In the genomic region with DNA sequence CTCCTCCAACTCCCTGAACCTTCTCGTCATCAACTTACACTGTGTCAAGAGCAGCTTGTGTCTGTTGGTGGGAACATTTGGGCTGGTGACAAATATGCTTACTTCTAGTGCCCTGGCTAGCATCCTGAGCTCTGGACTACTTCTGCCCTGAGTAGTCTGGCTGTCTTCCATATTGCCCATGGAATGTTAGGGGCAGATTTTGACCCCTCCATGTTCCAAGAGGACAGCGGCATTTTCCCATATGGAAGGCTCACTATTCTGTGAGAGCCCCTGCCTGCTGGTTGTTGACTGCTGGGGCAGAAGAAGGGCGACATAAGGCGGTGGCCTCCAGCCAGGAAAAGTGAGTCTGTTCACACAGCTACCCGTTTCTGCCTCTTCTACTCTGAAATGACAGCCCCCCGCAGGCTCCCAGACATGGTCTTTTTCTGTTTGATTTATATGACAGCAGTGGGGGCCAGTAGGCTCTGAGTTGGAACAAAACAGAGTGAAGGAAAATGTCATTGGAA, we compare ENCODE assay signal across 9 mouse cellular contexts. TPM values are rescaled to one million over a fixed set of nuclear protein-coding genes. Genes with fewer than 3 reads are reported as not detected.
DNase-seq lines count a peak whose midpoint lies in the region; ATAC-seq and TF ChIP-seq lines count a peak whose summit lies in the region.
"Had no signal": no experiment of that assay in that cellular context is flagged by ENCODE, and none has a peak within 500 bp of the region (broad histone marks: within the 10 kb centered on the region; RNA-seq: fewer than 3 reads in every experiment).

No protein-coding gene starts in this region.

- peak; percentile 94 for DNase-seq in heart, adult 11 months
- DNase-seq in heart, adult 8-10 months (ENCODE audit: low spot score): no peak
- DNase-seq in stomach, postnatal 0 days (ENCODE audit: low spot score): no peak
- DNase-seq in thymus, postnatal 0 days (ENCODE audit: low spot score): no peak
- no peak for DNase-seq in testis, postnatal 14 days (ENCODE audit: low spot score)

- TF ChIP-seq EP300 in stomach, postnatal 0 days (optimal IDR thresholded peaks at IDR 0.05): no peak

- H3K27ac ChIP-seq in stomach, embryonic 15.5 days: 0 out of 2 replicates have a peak overlapping the region, but pooled peaks have one; percentile 7
- no peak overlapping the region for H3K27ac ChIP-seq in stomach, postnatal 0 days (replicated peaks)
- peak overlapping the region; percentile 50 for H3K27ac ChIP-seq in hindbrain, embryonic 15.5 days (replicated peaks)
- 0 out of 2 replicates have a peak overlapping the region, but pooled peaks have one; percentile 14 for H3K27ac ChIP-seq in midbrain, embryonic 16.5 days (ENCODE audit: low read length)
- H3K27ac ChIP-seq: limb, embryonic 12.5 days had no signal

- ATAC-seq in stomach, embryonic 15.5 days (ENCODE audit: insufficient read depth, low FRiP score, low read depth): no peak
- ATAC-seq in stomach, postnatal 0 days (ENCODE audit: low FRiP score, low TSS enrichment): no peak
- peak; percentile 63 for ATAC-seq in hindbrain, embryonic 15.5 days (ENCODE audit: low FRiP score, low read depth)
- ATAC-seq in midbrain, embryonic 16.5 days: no peak

- TF ChIP-seq CTCF in stomach, postnatal 0 days (IDR thresholded peaks at IDR 0.05; ENCODE audit: low read depth): no peak

- H3K4me3 ChIP-seq in stomach, embryonic 15.5 days (replicated peaks): no peak overlapping the region
- H3K4me3 ChIP-seq in stomach, postnatal 0 days (ENCODE audit: low read depth, low read length): no peak overlapping the region
- H3K4me3 ChIP-seq in hindbrain, embryonic 15.5 days: no peak overlapping the region
- H3K4me3 ChIP-seq in midbrain, embryonic 16.5 days (ENCODE audit: low read depth, low read length): no peak overlapping the region
- H3K4me3 ChIP-seq: limb, embryonic 12.5 days had no signal

- H3K9me3 ChIP-seq in stomach, embryonic 15.5 days: no peaks in the 10 kb centered on the region
- no peaks in the 10 kb centered on the region for H3K9me3 ChIP-seq in stomach, postnatal 0 days (ENCODE audit: control insufficient read depth, low read length)
- no peaks in the 10 kb centered on the region for H3K9me3 ChIP-seq in hindbrain, embryonic 15.5 days
- no peaks in the 10 kb centered on the region for H3K9me3 ChIP-seq in midbrain, embryonic 16.5 days (replicated peaks; ENCODE audit: control insufficient read depth, low read length, poor library complexity, severe bottlenecking)
- H3K9me3 ChIP-seq: limb, embryonic 12.5 days had no signal

- H3K27me3 ChIP-seq in stomach, embryonic 15.5 days (replicated peaks): no peaks in the 10 kb centered on the region
- H3K27me3 ChIP-seq in stomach, postnatal 0 days (ENCODE audit: control insufficient read depth, insufficient read depth, low read length): no peaks in the 10 kb centered on the region
- no peaks in the 10 kb centered on the region for H3K27me3 ChIP-seq in hindbrain, embryonic 15.5 days
- no peaks in the 10 kb centered on the region for H3K27me3 ChIP-seq in midbrain, embryonic 16.5 days (ENCODE audit: control insufficient read depth, insufficient read depth, low read depth, low read length)
- H3K27me3 ChIP-seq: limb, embryonic 12.5 days had no signal

- no peak overlapping the region for H3K9ac ChIP-seq in stomach, embryonic 15.5 days
- H3K9ac ChIP-seq in stomach, postnatal 0 days (ENCODE audit: low read length): no peak overlapping the region
- no peak overlapping the region for H3K9ac ChIP-seq in hindbrain, embryonic 15.5 days
- no peak overlapping the region for H3K9ac ChIP-seq in midbrain, embryonic 16.5 days (ENCODE audit: low read depth, low read length)
- H3K9ac ChIP-seq: limb, embryonic 12.5 days had no signal

- no peak overlapping the region for H3K4me2 ChIP-seq in stomach, embryonic 15.5 days
- no peak overlapping the region for H3K4me2 ChIP-seq in stomach, postnatal 0 days (replicated peaks; ENCODE audit: low read depth)
- H3K4me2 ChIP-seq in hindbrain, embryonic 15.5 days: no peak overlapping the region
- no peak overlapping the region for H3K4me2 ChIP-seq in midbrain, embryonic 16.5 days (ENCODE audit: low read length)
- H3K4me2 ChIP-seq: limb, embryonic 12.5 days had no signal

- no peaks in the 10 kb centered on the region; the same call in 1 of the 2 replicates for H3K4me1 ChIP-seq in stomach, embryonic 15.5 days
- H3K4me1 ChIP-seq in stomach, postnatal 0 days (replicated peaks; ENCODE audit: control insufficient read depth, insufficient read depth): no peaks in the 10 kb centered on the region
- H3K4me1 ChIP-seq in hindbrain, embryonic 15.5 days (replicated peaks): peaks cover 28% of the 10 kb centered on the region
- H3K4me1 ChIP-seq in midbrain, embryonic 16.5 days (ENCODE audit: control insufficient read depth, insufficient read depth, low read length): peaks cover 8% of the 10 kb centered on the region; the same call in 1 of the 2 replicates

- 0 out of 2 replicates have a peak, but pooled peaks cover 4% of the 10 kb centered on the region for H3K36me3 ChIP-seq in stomach, embryonic 15.5 days
- peaks cover 6% of the 10 kb centered on the region; the same call in 1 of the 2 replicates for H3K36me3 ChIP-seq in stomach, postnatal 0 days (ENCODE audit: control insufficient read depth, insufficient read depth, low read length)
- H3K36me3 ChIP-seq in hindbrain, embryonic 15.5 days: peaks cover 18% of the 10 kb centered on the region
- peaks cover 4% of the 10 kb centered on the region for H3K36me3 ChIP-seq in midbrain, embryonic 16.5 days (ENCODE audit: control insufficient read depth, insufficient read depth, low read length)

- WGBS in stomach, embryonic 15.5 days: 46% methylated on average over 6 of the region's 6 CpGs
- 50% methylated on average over 6 of the region's 6 CpGs for WGBS in stomach, postnatal 0 days
- 35% methylated on average over 6 of the region's 6 CpGs for WGBS in hindbrain, embryonic 15.5 days
- WGBS in midbrain, embryonic 16.5 days: 70% methylated on average over 6 of the region's 6 CpGs

RNA-seq across cellular contexts. Expression of gene Srebf1, which starts 33.8 kb away (rescaled TPM):
- total RNA-seq in heart, adult 8-10 months (2022): 10 to 100 TPM; 31.0 to 42.3 (median 36.5) TPM
- 81.5 and 83.5 TPM in 2 replicates for polyA plus RNA-seq in stomach, embryonic 15.5 days (2015; fragmentation: Nextera tagmentation; extraction: Ambion mirVana)
- 44.7 and 47.9 TPM in 2 replicates for polyA plus RNA-seq in stomach, postnatal 0 days (2015; fragmentation: Nextera tagmentation; extraction: Ambion mirVana)
- polyA plus RNA-seq in hindbrain, embryonic 15.5 days (2015; fragmentation: Nextera tagmentation; extraction: Ambion mirVana): 47.7 and 50.9 TPM in 2 replicates
- polyA plus RNA-seq in midbrain, embryonic 16.5 days (2015; fragmentation: Nextera tagmentation; extraction: Ambion mirVana): 31.9 and 34.1 TPM in 2 replicates
- 82.6 and 100 TPM in 2 replicates for polyA plus RNA-seq in thymus, postnatal 0 days (2015; fragmentation: Nextera tagmentation; extraction: Ambion mirVana)
